ENCODE assay signal across 8 mouse cellular contexts in genomic region chr10:23350011-23350911, GRCm38 (mm10). TPM values are rescaled to one million over a fixed set of nuclear protein-coding genes. Genes with fewer than 3 reads are reported as not detected.
DNase-seq lines count a peak whose midpoint lies in the region; ATAC-seq and TF ChIP-seq lines count a peak whose summit lies in the region.

Gene Eya4 (minus strand): TSS chr10:23350786.

- TF ChIP-seq POLR2A in small intestine, adult 2 months (IDR thresholded peaks at IDR 0.05; ENCODE audit: low read depth, low read length): no peak

- peak within 1 kb of the TSS; percentile 63 for H3K9ac ChIP-seq in heart, embryonic 12.5 days

- peak within 1 kb of the TSS; percentile 27 for H3K27ac ChIP-seq in heart, embryonic 12.5 days (ENCODE audit: poor library complexity, severe bottlenecking)
- no peak within 1 kb of the TSS for H3K27ac ChIP-seq in small intestine, adult 2 months (ENCODE audit: insufficient read depth, low read depth, low read length)

- H3K4me3 ChIP-seq in heart, embryonic 12.5 days: peak within 1 kb of the TSS; percentile 66
- H3K4me3 ChIP-seq in small intestine, adult 2 months (ENCODE audit: low read depth, low read length): peak within 1 kb of the TSS; percentile 50

- ATAC-seq in heart, embryonic 12.5 days (ENCODE audit: insufficient number of reproducible peaks, low FRiP score): peak; percentile 85
- no peak for ATAC-seq in inflammation-experienced regulatory T-cells, adult 6 months

- peaks cover 9% of the 10 kb centered on the region for H3K4me1 ChIP-seq in heart, embryonic 12.5 days (replicated peaks)
- no peaks in the 10 kb centered on the region for H3K4me1 ChIP-seq in small intestine, adult 2 months (ENCODE audit: control insufficient read depth, insufficient read depth, insufficient read length, low read length)

- peak; percentile 5 for DNase-seq in ovary, postnatal 10 days (ENCODE audit: low spot score)
- no peak for DNase-seq in ovary, adult 18-20 months (ENCODE audit: low spot score)
- peak; percentile 24 for DNase-seq in embryo, embryonic 11.5 days (ENCODE audit: low read depth, low spot score)
- DNase-seq in kidney, postnatal 4 days: peak; percentile 79 to 86
- peak; percentile 25 to 59 for DNase-seq in lung, postnatal 4 days

- TF ChIP-seq CTCF in small intestine, adult 2 months (IDR thresholded peaks at IDR 0.05; ENCODE audit: extremely low read depth, insufficient read length, insufficient replicate concordance, low read depth, low read length): no peak

- H3K4me2 ChIP-seq in heart, embryonic 12.5 days: peak within 1 kb of the TSS; percentile 75

- no peaks in the 10 kb centered on the region for H3K9me3 ChIP-seq in heart, embryonic 12.5 days (replicated peaks)

- no peaks in the 10 kb centered on the region for H3K36me3 ChIP-seq in heart, embryonic 12.5 days
- no peaks in the 10 kb centered on the region for H3K36me3 ChIP-seq in small intestine, adult 2 months (ENCODE audit: control insufficient read depth, insufficient read depth, low read length)

- under 1% methylated on average over 61 of the region's 79 CpGs for WGBS in heart, embryonic 12.5 days
- WGBS in small intestine, adult 2 months: 3% methylated on average over 76 of the region's 79 CpGs

- peaks cover 11% of the 10 kb centered on the region for H3K27me3 ChIP-seq in heart, embryonic 12.5 days (replicated peaks)
- H3K27me3 ChIP-seq in small intestine, adult 2 months (ENCODE audit: control insufficient read depth, insufficient read depth, low read length): peaks cover 5% of the 10 kb centered on the region

RNA-seq across cellular contexts. Expression of gene Eya4, which starts in this region (rescaled TPM):
- polyA plus RNA-seq in heart, embryonic 12.5 days (2016; fragmentation: Nextera tagmentation; extraction: Ambion mirVana): 0.97 and 1.4 TPM in 2 replicates
- polyA plus RNA-seq in small intestine, adult 2 months (2012; rRNA removed): 0.03 and 0.08 TPM in 2 replicates
- polyA plus RNA-seq in inflammation-experienced regulatory T-cells, adult 6 months (2017; shearing (Covaris generic)): not detected
